Mouse (Mus musculus) myocyte (in vitro differentiated cells): ENCODE results near the gene Aplnr. TPM values are rescaled to one million over a fixed set of nuclear protein-coding genes. Genes with fewer than 3 reads are reported as not detected.

Experiments used
- H3K27me3 ChIP-seq: one replicate; pipeline ENCODE4 v1.6.1; 2011; ENCODE audit not compliant: control insufficient read depth, insufficient read depth, insufficient read length
- H3K36me3 ChIP-seq: one replicate; pipeline ENCODE4 v1.6.1; 2011; ENCODE audit not compliant: control insufficient read depth, insufficient read depth
- H3K4me2 ChIP-seq: one replicate; pipeline ENCODE4 v1.6.1; 2011; ENCODE audit warnings: low read depth, control low read depth
- H3K4me3 ChIP-seq: one replicate; pipeline ENCODE4 v1.5.1; 2011; ENCODE audit warnings: mild to moderate bottlenecking, control low read depth, moderate library complexity
- H3K79me2 ChIP-seq: one replicate; pipeline ENCODE4 v1.6.1; 2011; ENCODE audit not compliant: control insufficient read depth, insufficient read depth
- H3ac ChIP-seq: one replicate; pipeline ENCODE4 v1.6.1; 2011; ENCODE audit not compliant: control insufficient read depth, insufficient read length
- CEBPB ChIP-seq: IDR thresholded peaks from 2 replicates; pipeline ENCODE4 v1.6.1; 2011; ENCODE audit warnings: mild to moderate bottlenecking, moderate library complexity; ENCODE audit not compliant: poor library complexity, insufficient read depth, severe bottlenecking
- E2F4 ChIP-seq: IDR thresholded peaks from one replicate; pipeline ENCODE4 v1.6.1; 2011; ENCODE audit warnings: mild to moderate bottlenecking, control low read depth, moderate library complexity; ENCODE audit not compliant: insufficient read depth
- MAX ChIP-seq: IDR thresholded peaks from one replicate; pipeline ENCODE4 v1.6.1; 2011; ENCODE audit warnings: low read depth, mild to moderate bottlenecking, control low read depth
- MYOD1 ChIP-seq, 3 experiments: IDR thresholded peaks; one replicate each; pipeline ENCODE4 v1.6.1; 2011; ENCODE audit warnings: control low read depth in 2 of 3, low read depth in 2 of 3, mild to moderate bottlenecking in 2 of 3, moderate library complexity in 1 of 3; ENCODE audit not compliant: insufficient read length in 2 of 3, control insufficient read depth in 1 of 3
- MYOG ChIP-seq, 3 experiments: IDR thresholded peaks; one replicate each; pipeline ENCODE4 v1.6.1; 2011; ENCODE audit warnings: control low read depth in 2 of 3, low read depth in 2 of 3, mild to moderate bottlenecking in 2 of 3; ENCODE audit not compliant: insufficient read length in 2 of 3, control insufficient read depth in 1 of 3, insufficient read depth in 1 of 3
- POLR2A ChIP-seq: IDR thresholded peaks from one replicate; pipeline ENCODE4 v1.6.1; 2011; ENCODE audit warnings: low read depth, mild to moderate bottlenecking, control low read depth, moderate library complexity; ENCODE audit not compliant: insufficient read length
- POLR2AphosphoS2 ChIP-seq: IDR thresholded peaks from one replicate; pipeline ENCODE4 v1.6.1; 2011; ENCODE audit warnings: low read depth, control low read depth; ENCODE audit not compliant: insufficient read length
- REST ChIP-seq: IDR thresholded peaks from one replicate; pipeline ENCODE4 v1.6.1; 2011; ENCODE audit warnings: mild to moderate bottlenecking, control low read depth, moderate library complexity; ENCODE audit not compliant: insufficient read depth, insufficient read length
- SRF ChIP-seq: IDR thresholded peaks from one replicate; pipeline ENCODE4 v1.6.1; 2011; ENCODE audit warnings: low read depth; ENCODE audit not compliant: control insufficient read depth, insufficient read length
- TCF12 ChIP-seq: IDR thresholded peaks from one replicate; pipeline ENCODE4 v1.6.1; 2011; ENCODE audit warnings: mild to moderate bottlenecking, control low read depth; ENCODE audit not compliant: poor library complexity, insufficient read depth, severe bottlenecking
- TCF3 ChIP-seq: IDR thresholded peaks from one replicate; pipeline ENCODE4 v1.6.1; 2011; ENCODE audit warnings: low read depth, control low read depth; ENCODE audit not compliant: insufficient read length
- USF1 ChIP-seq: IDR thresholded peaks from one replicate; pipeline ENCODE4 v1.6.1; 2011; ENCODE audit warnings: low read depth, mild to moderate bottlenecking, control low read depth, moderate library complexity
- polyA plus RNA-seq: library from polyadenylated mRNA; unstranded; fragments of >200 nt; fragmentation: generic; extraction: Trizol; gene quantifications from one replicate; pipeline ENCODE4 v1.2.1, GENCODE M21; 2012; ENCODE audit warnings: missing spikeins

The Aplnr gene
- polyA plus RNA-seq, 1 experiment: 0.06 TPM

GRCm38 (mm10) chr2:85139846-85140245 is 3.8 kb downstream of the Aplnr start:
- Histone ChIP-seq H3K36me3 (no peaks in the 10 kb centered on the region), H3K4me3 (no peak overlapping the region), H3K27me3 (peaks cover 4% of the 10 kb centered on the region), H3K4me2 (no peak overlapping the region), H3ac (no peak overlapping the region), H3K79me2 (no peaks in the 10 kb centered on the region)
- TF ChIP-seq POLR2A (no peak), REST (no peak), MYOD1 (IDR thresholded peaks at IDR 0.05; ENCODE audit: control insufficient read depth in 1 of 3, insufficient read length in 2 of 3, low read depth in 2 of 3) (no peak), SRF (no peak), MAX (no peak), USF1 (no peak), TCF12 (no peak), CEBPB (no peak), TCF3 (no peak), POLR2AphosphoS2 (no peak), MYOG (IDR thresholded peaks at IDR 0.05; ENCODE audit: control insufficient read depth in 1 of 3, insufficient read depth in 1 of 3, insufficient read length in 2 of 3, low read depth in 2 of 3) (no peak), E2F4 (no peak)

GRCm38 (mm10) chr2:85140833-85141232 is 4.8 kb downstream of the Aplnr start:
- H3K4me2 ChIP-seq: no peak overlapping the region
- TF ChIP-seq REST (no peak), POLR2AphosphoS2 (no peak), TCF3 (no peak), POLR2A (no peak), MYOD1 (IDR thresholded peaks at IDR 0.05; ENCODE audit: control insufficient read depth in 1 of 3, insufficient read length in 2 of 3, low read depth in 2 of 3) (no peak), MYOG (IDR thresholded peaks at IDR 0.05; ENCODE audit: control insufficient read depth in 1 of 3, insufficient read depth in 1 of 3, insufficient read length in 2 of 3, low read depth in 2 of 3) (no peak), SRF (no peak), USF1 (no peak), E2F4 (no peak), MAX (no peak), TCF12 (no peak), CEBPB (no peak)
- no peaks in the 10 kb centered on the region for H3K79me2 ChIP-seq
- H3K36me3 ChIP-seq: no peaks in the 10 kb centered on the region
- H3K4me3 ChIP-seq: no peak overlapping the region
- H3K27me3 ChIP-seq: peaks cover 4% of the 10 kb centered on the region
- H3ac ChIP-seq: no peak overlapping the region

DNA sequence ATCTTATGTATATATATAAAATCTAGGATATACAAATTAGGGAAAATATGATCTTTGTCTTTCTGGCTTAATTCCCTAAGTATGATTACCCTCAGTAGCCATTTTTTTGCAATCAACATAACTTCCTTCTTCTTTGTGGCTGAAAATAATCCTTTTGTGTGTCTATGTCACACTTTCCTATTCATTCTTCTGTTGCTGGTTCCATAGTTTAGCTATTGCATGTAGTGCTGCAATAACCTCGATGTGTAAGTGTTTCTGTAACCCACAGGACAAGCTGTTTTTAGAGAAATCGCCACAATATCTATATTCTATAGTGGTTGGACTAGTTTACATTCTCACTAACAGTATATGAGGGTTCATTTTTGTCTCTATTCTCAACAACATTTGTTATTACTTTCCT is 8.9 kb downstream of the Aplnr start:
- Histone ChIP-seq H3K27me3 (no peaks in the 10 kb centered on the region), H3K36me3 (no peaks in the 10 kb centered on the region), H3K79me2 (no peaks in the 10 kb centered on the region), H3ac (no peak overlapping the region), H3K4me3 (no peak overlapping the region), H3K4me2 (no peak overlapping the region)
- TF ChIP-seq REST: no peak
- TF ChIP-seq MYOD1 (IDR thresholded peaks at IDR 0.05; ENCODE audit: control insufficient read depth in 1 of 3, insufficient read length in 2 of 3, low read depth in 2 of 3): no peak

- Histone ChIP-seq H3K36me3 (no peaks in the 10 kb centered on the region), H3K79me2 (no peaks in the 10 kb centered on the region), H3K4me2 (no peak overlapping the region), H3ac (no peak overlapping the region), H3K27me3 (no peaks in the 10 kb centered on the region), H3K4me3 (no peak overlapping the region)
- TF ChIP-seq TCF12: no peak
- no peak for TF ChIP-seq MYOG (IDR thresholded peaks at IDR 0.05; ENCODE audit: control insufficient read depth in 1 of 3, insufficient read depth in 1 of 3, insufficient read length in 2 of 3, low read depth in 2 of 3)
- TF ChIP-seq USF1: no peak
- no peak for TF ChIP-seq POLR2A
- TF ChIP-seq SRF: no peak
These were observed 9.3 kb downstream of the Aplnr start for GRCm38 (mm10) chr2:85145346-85145745.

DNA sequence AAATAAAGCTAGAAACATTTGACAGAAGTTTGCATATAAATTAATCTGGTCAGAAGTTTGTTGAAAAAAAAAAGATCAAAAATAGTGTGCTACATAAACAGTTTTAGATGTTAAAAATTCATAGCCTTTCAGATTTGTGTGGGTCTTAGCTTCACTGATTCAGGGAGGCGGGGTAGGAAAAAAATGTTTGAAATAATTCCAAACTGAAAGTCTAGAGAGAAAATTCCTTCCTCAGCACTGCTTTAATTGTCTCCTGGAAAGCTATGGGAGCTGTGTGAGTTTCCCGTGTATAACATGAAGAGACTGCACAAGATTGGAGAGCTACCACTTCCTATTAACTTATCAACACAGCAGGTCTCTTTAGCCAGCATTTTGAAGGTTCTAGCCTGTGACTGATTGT is 11.5 kb downstream of the Aplnr start:
- Histone ChIP-seq H3ac (no peak overlapping the region), H3K4me3 (no peak overlapping the region), H3K36me3 (no peaks in the 10 kb centered on the region), H3K79me2 (no peaks in the 10 kb centered on the region), H3K27me3 (no peaks in the 10 kb centered on the region), H3K4me2 (no peak overlapping the region)
- TF ChIP-seq SRF (no peak), TCF3 (no peak)
